Mouse (Mus musculus) CH12.LX (cell line): ENCODE measurements around the gene Bspry.

ENCODE experiments used
- CTCF ChIP-seq, 2 experiments: IDR thresholded peaks in 1 of 2; conservative IDR thresholded peaks in 1 of 2; 2 replicates each; pipeline ENCODE4 v1.5.1; 2011 to 2012; ENCODE audit warnings: low read depth in 2 of 2, low read length in 2 of 2, improper control_type of control experiment in 1 of 2, inconsistent platforms in 1 of 2, mild to moderate bottlenecking in 1 of 2, moderate library complexity in 1 of 2
- ETS1 ChIP-seq: conservative IDR thresholded peaks from 2 replicates; pipeline ENCODE4 v1.6.1; 2012; ENCODE audit warnings: low read depth, mild to moderate bottlenecking, inconsistent platforms, low read length, improper control_type of control experiment, moderate library complexity
- GABPA ChIP-seq: IDR thresholded peaks from 2 replicates; pipeline ENCODE4 v1.6.1; 2012; ENCODE audit warnings: low read depth, low read length, improper control_type of control experiment, inconsistent platforms; ENCODE audit not compliant: insufficient replicate concordance
- JUND ChIP-seq: conservative IDR thresholded peaks from 2 replicates; pipeline ENCODE4 v1.6.1; 2011; ENCODE audit warnings: low read depth, low read length, improper control_type of control experiment
- MAFK ChIP-seq: IDR thresholded peaks from 2 replicates; pipeline ENCODE4 v1.6.1; 2011; ENCODE audit warnings: low read length, improper control_type of control experiment; ENCODE audit not compliant: insufficient replicate concordance
- MXI1 ChIP-seq: IDR thresholded peaks from 2 replicates; pipeline ENCODE4 v1.6.1; 2011; ENCODE audit warnings: mild to moderate bottlenecking, low read depth, low read length, improper control_type of control experiment
- POLR2A ChIP-seq: IDR thresholded peaks from 2 replicates; pipeline ENCODE4 v1.6.1; 2011; ENCODE audit warnings: low read depth, mild to moderate bottlenecking, improper control_type of control experiment, low read length
- RAD21 ChIP-seq: IDR thresholded peaks from 2 replicates; pipeline ENCODE4 v1.6.1; 2011; ENCODE audit warnings: low read depth, mild to moderate bottlenecking, low read length, improper control_type of control experiment, moderate library complexity
- TCF12 ChIP-seq: IDR thresholded peaks from 2 replicates; pipeline ENCODE4 v1.6.1; 2014; ENCODE audit warnings: low read depth, mild to moderate bottlenecking, inconsistent platforms, low read length, improper control_type of control experiment
- USF1 ChIP-seq: IDR thresholded peaks from 2 replicates; pipeline ENCODE4 v1.6.1; 2014; ENCODE audit warnings: low read depth, mild to moderate bottlenecking, inconsistent platforms, low read length, improper control_type of control experiment
- ZC3H11A ChIP-seq: IDR thresholded peaks from 2 replicates; pipeline ENCODE4 v1.6.1; 2012; ENCODE audit warnings: low read depth, mild to moderate bottlenecking, inconsistent platforms, low read length, improper control_type of control experiment
- ZNF384 ChIP-seq: IDR thresholded peaks from 2 replicates; pipeline ENCODE4 v1.6.1; 2012; ENCODE audit warnings: low read depth, low read length, improper control_type of control experiment, inconsistent platforms

DNA sequence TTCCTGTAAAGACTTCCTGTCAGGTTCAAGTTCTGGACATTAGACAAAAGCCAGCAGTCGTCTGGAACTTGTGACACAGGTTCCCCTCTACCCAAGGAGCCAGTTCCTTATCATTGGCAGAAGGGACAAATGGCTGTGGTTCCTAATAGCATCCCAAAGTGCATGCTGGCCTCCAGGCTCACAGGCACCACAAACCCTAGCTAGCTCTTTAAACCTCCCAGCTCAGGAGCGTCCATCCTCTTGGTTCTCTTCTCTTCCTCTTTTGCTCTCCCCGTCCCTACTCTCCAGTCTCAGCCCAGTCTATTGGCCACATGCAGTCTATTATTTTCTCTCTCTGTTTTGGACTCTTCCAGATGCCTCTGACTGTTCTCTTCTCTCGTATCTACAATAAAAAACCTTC is 40.1 kb upstream of the Bspry start:
- TF ChIP-seq TCF12: no peak
- TF ChIP-seq MAFK: no peak
- no peak for TF ChIP-seq GABPA
- no peak for TF ChIP-seq MXI1
- no peak for TF ChIP-seq CTCF (conservative IDR thresholded peaks at IDR 0.05 in 1 of 2, IDR thresholded peaks at IDR 0.05 in 1 of 2; ENCODE audit: low read depth in 2 of 2, low read length in 2 of 2)
- TF ChIP-seq RAD21: no peak
- TF ChIP-seq JUND: no peak
- no peak for TF ChIP-seq USF1
- no peak for TF ChIP-seq ZC3H11A
- no peak for TF ChIP-seq ETS1
- TF ChIP-seq POLR2A: no peak
- no peak for TF ChIP-seq ZNF384
